Mouse (Mus musculus): ENCODE data around the gene Rab3il1. TPM values are rescaled to one million over a fixed set of nuclear protein-coding genes. Genes with fewer than 3 reads are reported as not detected.

The Rab3il1 gene
- polyA plus RNA-seq, 1 experiment from 2014 or later: 34.5 TPM

GRCm38 (mm10) chr19:10025169-10025875, 23.9 kb downstream of the Rab3il1 start:
- H3K4me3 ChIP-seq (ENCODE audit: low read depth, low read length): no peak overlapping the region
- DNase-seq (ENCODE audit: low spot score): no peak
- no peaks in the 10 kb centered on the region for H3K36me3 ChIP-seq (ENCODE audit: control insufficient read depth, insufficient read depth, low read length)
- no peak for ATAC-seq (replicated peaks; ENCODE audit: low FRiP score)
- no peaks in the 10 kb centered on the region for H3K9me3 ChIP-seq (ENCODE audit: control insufficient read depth, low read length)
- WGBS: 31% methylated on average over 8 of the region's 8 CpGs
- H3K4me1 ChIP-seq (replicated peaks; ENCODE audit: control insufficient read depth, insufficient read depth, low read length): no peaks in the 10 kb centered on the region
- no peak overlapping the region for H3K9ac ChIP-seq (ENCODE audit: low read length)
- no peak overlapping the region for H3K4me2 ChIP-seq (ENCODE audit: low read depth, low read length, severe bottlenecking)
- H3K27me3 ChIP-seq (ENCODE audit: control insufficient read depth, insufficient read depth, low read length): no peaks in the 10 kb centered on the region
- no peak overlapping the region for H3K27ac ChIP-seq (ENCODE audit: low read depth, low read length)

DNA sequence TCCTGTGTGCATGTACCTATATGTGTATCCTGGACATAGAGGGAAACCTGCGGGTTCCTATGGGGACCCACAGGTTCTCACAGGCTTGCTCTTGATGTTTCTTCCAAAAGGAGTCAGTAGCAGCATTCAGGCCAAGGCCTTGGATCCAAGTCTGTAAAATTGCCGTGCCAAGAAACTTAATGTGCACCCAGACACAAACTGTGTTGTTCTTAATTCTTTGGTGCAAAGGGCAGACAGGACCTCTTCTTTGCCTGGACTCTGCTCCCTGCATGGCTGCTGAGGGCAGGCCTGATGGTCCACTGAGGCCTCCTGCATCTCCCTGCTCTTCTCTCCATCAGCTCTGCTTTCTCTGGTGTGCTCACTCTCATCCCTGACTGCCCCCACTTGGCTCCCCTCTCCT, 28.3 kb downstream of the Rab3il1 start:
- Histone ChIP-seq H3K4me3 (ENCODE audit: low read depth, low read length) (no peak overlapping the region), H3K9ac (ENCODE audit: low read length) (no peak overlapping the region), H3K4me2 (ENCODE audit: low read depth, low read length, severe bottlenecking) (no peak overlapping the region), H3K9me3 (ENCODE audit: control insufficient read depth, low read length) (no peaks in the 10 kb centered on the region), H3K4me1 (replicated peaks; ENCODE audit: control insufficient read depth, insufficient read depth, low read length) (no peaks in the 10 kb centered on the region), H3K36me3 (ENCODE audit: control insufficient read depth, insufficient read depth, low read length) (no peaks in the 10 kb centered on the region), H3K27me3 (ENCODE audit: control insufficient read depth, insufficient read depth, low read length) (no peaks in the 10 kb centered on the region), H3K27ac (ENCODE audit: low read depth, low read length) (no peak overlapping the region)
- DNase-seq (ENCODE audit: low spot score) (no peak), ATAC-seq (replicated peaks; ENCODE audit: low FRiP score) (no peak)
- WGBS: 89% methylated on average over 2 of the region's 2 CpGs

- no peaks in the 10 kb centered on the region for H3K4me1 ChIP-seq (replicated peaks; ENCODE audit: control insufficient read depth, insufficient read depth, low read length)
- DNase-seq (ENCODE audit: low spot score) (peak; percentile 75), ATAC-seq (replicated peaks; ENCODE audit: low FRiP score) (peak; percentile 57)
- no peaks in the 10 kb centered on the region for H3K27me3 ChIP-seq (ENCODE audit: control insufficient read depth, insufficient read depth, low read length)
- H3K36me3 ChIP-seq (ENCODE audit: control insufficient read depth, insufficient read depth, low read length): no peaks in the 10 kb centered on the region
- H3K4me3 ChIP-seq (ENCODE audit: low read depth, low read length): no peak overlapping the region
- no peak overlapping the region for H3K27ac ChIP-seq (ENCODE audit: low read depth, low read length)
- 29% methylated on average over 8 of the region's 8 CpGs for WGBS
- H3K9ac ChIP-seq (ENCODE audit: low read length): no peak overlapping the region
- no peaks in the 10 kb centered on the region for H3K9me3 ChIP-seq (ENCODE audit: control insufficient read depth, low read length)
- no peak overlapping the region for H3K4me2 ChIP-seq (ENCODE audit: low read depth, low read length, severe bottlenecking)
These were observed 31.9 kb downstream of the Rab3il1 start for GRCm38 (mm10) chr19:10033211-10033973.

- no peak for ATAC-seq (replicated peaks; ENCODE audit: low FRiP score)
- H3K4me2 ChIP-seq (ENCODE audit: low read depth, low read length, severe bottlenecking): no peak overlapping the region
- H3K27ac ChIP-seq (ENCODE audit: low read depth, low read length): no peak overlapping the region
- no peaks in the 10 kb centered on the region for H3K4me1 ChIP-seq (replicated peaks; ENCODE audit: control insufficient read depth, insufficient read depth, low read length)
- 85% methylated on average over 5 of the region's 5 CpGs for WGBS
- no peak overlapping the region for H3K9ac ChIP-seq (ENCODE audit: low read length)
- no peak overlapping the region for H3K4me3 ChIP-seq (ENCODE audit: low read depth, low read length)
- no peaks in the 10 kb centered on the region for H3K36me3 ChIP-seq (ENCODE audit: control insufficient read depth, insufficient read depth, low read length)
- no peak for DNase-seq (ENCODE audit: low spot score)
- no peaks in the 10 kb centered on the region for H3K9me3 ChIP-seq (ENCODE audit: control insufficient read depth, low read length)
- H3K27me3 ChIP-seq (ENCODE audit: control insufficient read depth, insufficient read depth, low read length): no peaks in the 10 kb centered on the region
These were observed 32.9 kb downstream of the Rab3il1 start for GRCm38 (mm10) chr19:10034356-10034755.

- no peak overlapping the region for H3K27ac ChIP-seq (ENCODE audit: low read depth, low read length)
- H3K9me3 ChIP-seq (ENCODE audit: control insufficient read depth, low read length): no peaks in the 10 kb centered on the region
- ATAC-seq (replicated peaks; ENCODE audit: low FRiP score) (peak; percentile 83), DNase-seq (ENCODE audit: low spot score) (peak; percentile 90)
- no peaks in the 10 kb centered on the region for H3K27me3 ChIP-seq (ENCODE audit: control insufficient read depth, insufficient read depth, low read length)
- no peak overlapping the region for H3K4me3 ChIP-seq (ENCODE audit: low read depth, low read length)
- H3K4me2 ChIP-seq (ENCODE audit: low read depth, low read length, severe bottlenecking): no peak overlapping the region
- 56% methylated on average over 8 of the region's 8 CpGs for WGBS
- no peak overlapping the region for H3K9ac ChIP-seq (ENCODE audit: low read length)
- H3K36me3 ChIP-seq (ENCODE audit: control insufficient read depth, insufficient read depth, low read length): no peaks in the 10 kb centered on the region
- no peaks in the 10 kb centered on the region for H3K4me1 ChIP-seq (replicated peaks; ENCODE audit: control insufficient read depth, insufficient read depth, low read length)
These were observed 33.4 kb downstream of the Rab3il1 start for GRCm38 (mm10) chr19:10034785-10035447.

DNA sequence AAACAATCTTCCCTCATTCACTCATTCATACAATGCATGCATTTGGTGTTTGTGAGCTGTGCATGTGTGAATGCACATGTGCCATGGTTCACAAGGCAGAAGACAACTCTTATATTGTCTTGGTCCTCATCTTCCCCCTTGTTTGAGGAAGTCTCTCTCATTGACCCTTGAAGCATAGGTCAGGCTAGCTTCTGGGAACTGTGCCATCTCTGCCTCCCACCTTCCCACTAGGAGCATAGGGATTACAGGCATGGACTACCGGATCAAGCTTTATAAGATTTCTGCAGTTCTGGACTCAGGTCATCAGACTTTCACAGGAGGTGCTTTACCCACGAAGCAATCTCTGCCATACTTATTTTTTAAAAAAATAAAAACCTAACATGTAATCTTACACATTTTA, 36.1 kb downstream of the Rab3il1 start:
- WGBS: 73% methylated on average over 2 of the region's 2 CpGs
- Histone ChIP-seq H3K27me3 (ENCODE audit: control insufficient read depth, insufficient read depth, low read length) (no peaks in the 10 kb centered on the region), H3K4me3 (ENCODE audit: low read depth, low read length) (no peak overlapping the region), H3K9me3 (ENCODE audit: control insufficient read depth, low read length) (no peaks in the 10 kb centered on the region), H3K27ac (ENCODE audit: low read depth, low read length) (no peak overlapping the region), H3K36me3 (ENCODE audit: control insufficient read depth, insufficient read depth, low read length) (no peaks in the 10 kb centered on the region), H3K4me2 (ENCODE audit: low read depth, low read length, severe bottlenecking) (no peak overlapping the region), H3K4me1 (replicated peaks; ENCODE audit: control insufficient read depth, insufficient read depth, low read length) (peaks cover 4% of the 10 kb centered on the region; the same call in 1 of the 2 replicates), H3K9ac (ENCODE audit: low read length) (no peak overlapping the region)
- ATAC-seq (replicated peaks; ENCODE audit: low FRiP score): no peak
- no peak for DNase-seq (ENCODE audit: low spot score)

DNA sequence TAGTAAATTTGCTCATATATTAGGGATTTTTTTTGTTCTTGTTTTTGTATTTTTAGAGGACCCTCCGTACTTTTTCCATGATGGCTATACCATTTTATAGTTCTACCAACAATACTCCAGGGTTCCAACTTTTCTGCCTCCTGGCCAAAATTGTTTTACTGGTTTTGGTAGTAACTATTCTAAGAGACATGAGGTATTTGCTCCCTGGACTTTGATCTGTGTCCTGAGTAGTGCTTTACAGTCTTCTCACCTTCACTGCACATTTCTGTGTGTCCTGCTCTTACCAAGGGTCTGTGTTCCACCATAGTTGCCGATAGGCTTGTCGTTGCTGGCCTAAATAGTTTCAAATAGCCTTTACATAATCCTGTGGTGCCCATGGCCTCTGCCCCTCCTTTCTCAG, 36.9 kb downstream of the Rab3il1 start:
- Histone ChIP-seq H3K4me2 (ENCODE audit: low read depth, low read length, severe bottlenecking) (no peak overlapping the region), H3K36me3 (ENCODE audit: control insufficient read depth, insufficient read depth, low read length) (no peaks in the 10 kb centered on the region), H3K9me3 (ENCODE audit: control insufficient read depth, low read length) (no peaks in the 10 kb centered on the region), H3K9ac (ENCODE audit: low read length) (no peak overlapping the region), H3K4me3 (ENCODE audit: low read depth, low read length) (no peak overlapping the region), H3K27ac (ENCODE audit: low read depth, low read length) (no peak overlapping the region), H3K27me3 (ENCODE audit: control insufficient read depth, insufficient read depth, low read length) (no peaks in the 10 kb centered on the region), H3K4me1 (replicated peaks; ENCODE audit: control insufficient read depth, insufficient read depth, low read length) (peaks cover 4% of the 10 kb centered on the region; the same call in 1 of the 2 replicates)
- DNase-seq (ENCODE audit: low spot score) (no peak), ATAC-seq (replicated peaks; ENCODE audit: low FRiP score) (no peak)
- WGBS: 83% methylated on average over 3 of the region's 3 CpGs

DNA sequence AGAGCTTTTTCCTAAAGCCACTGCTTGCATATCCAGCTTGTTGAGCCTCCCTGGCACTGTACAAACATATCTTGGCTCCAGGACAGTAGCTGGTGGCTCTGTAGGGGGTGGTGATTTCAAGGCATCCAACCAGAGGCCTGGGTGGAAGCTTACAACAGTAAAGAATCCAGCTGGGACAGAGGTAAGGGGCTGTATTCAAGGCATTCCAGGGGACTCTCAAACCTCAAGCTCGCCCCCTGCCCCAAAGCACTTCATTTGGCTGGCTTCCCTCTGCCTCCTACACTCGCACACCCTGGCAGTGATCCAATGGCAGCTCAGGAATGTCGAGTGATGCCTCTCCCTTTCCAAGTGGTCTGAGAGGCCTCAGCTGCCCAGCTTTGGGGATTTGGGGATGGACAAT, 37.4 kb downstream of the Rab3il1 start:
- Histone ChIP-seq H3K36me3 (ENCODE audit: control insufficient read depth, insufficient read depth, low read length) (no peaks in the 10 kb centered on the region), H3K4me1 (replicated peaks; ENCODE audit: control insufficient read depth, insufficient read depth, low read length) (peaks cover 4% of the 10 kb centered on the region; the same call in 1 of the 2 replicates), H3K4me2 (ENCODE audit: low read depth, low read length, severe bottlenecking) (no peak overlapping the region), H3K27ac (ENCODE audit: low read depth, low read length) (no peak overlapping the region), H3K9me3 (ENCODE audit: control insufficient read depth, low read length) (no peaks in the 10 kb centered on the region), H3K4me3 (ENCODE audit: low read depth, low read length) (no peak overlapping the region), H3K27me3 (ENCODE audit: control insufficient read depth, insufficient read depth, low read length) (no peaks in the 10 kb centered on the region), H3K9ac (ENCODE audit: low read length) (no peak overlapping the region)
- DNase-seq (ENCODE audit: low spot score): no peak
- ATAC-seq (replicated peaks; ENCODE audit: low FRiP score): no peak
- 36% methylated on average over 3 of the region's 3 CpGs for WGBS
